20 mouse cellular contexts compared by ENCODE assay signal in the genomic region with DNA sequence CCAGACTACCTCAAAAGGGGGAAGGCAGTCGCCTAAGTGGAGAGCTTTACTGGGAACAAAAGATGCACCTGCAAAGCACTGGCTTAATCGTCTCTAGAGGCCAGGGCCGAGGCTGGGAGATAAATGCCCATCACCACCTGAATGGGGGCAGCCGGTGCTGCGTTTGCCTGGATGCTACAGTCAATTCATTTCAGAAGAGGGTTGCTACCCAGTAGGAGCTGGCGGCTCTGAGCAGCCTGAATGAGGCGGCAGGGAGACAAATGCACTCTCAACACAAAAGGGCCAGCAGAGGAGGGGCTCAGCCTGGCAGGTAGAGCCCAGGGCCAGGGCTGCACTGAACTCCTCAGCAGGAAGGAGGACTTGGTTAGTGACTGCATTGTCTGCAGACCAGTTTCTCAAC.
DNase-seq lines count a peak whose midpoint lies in the region; ATAC-seq and TF ChIP-seq lines count a peak whose summit lies in the region.
"Had no signal": no experiment of that assay in that cellular context is flagged by ENCODE, and none has a peak within 500 bp of the region (broad histone marks: within the 10 kb centered on the region; RNA-seq: fewer than 3 reads in every experiment).

No protein-coding gene starts in this region.

- no peaks in the 10 kb centered on the region for H3K36me3 ChIP-seq in hindbrain, embryonic 13.5 days
- no peaks in the 10 kb centered on the region for H3K36me3 ChIP-seq in hindbrain, embryonic 11.5 days (ENCODE audit: control insufficient read depth, insufficient read depth, low read length)
- H3K36me3 ChIP-seq in ES-E14 (ENCODE audit: control insufficient read depth, insufficient read depth, low read length, poor library complexity, severe bottlenecking) = no peaks in the 10 kb centered on the region
- no peaks in the 10 kb centered on the region for H3K36me3 ChIP-seq in forebrain, embryonic 13.5 days (ENCODE audit: poor library complexity, severe bottlenecking)
- H3K36me3 ChIP-seq in midbrain, embryonic 13.5 days = no peaks in the 10 kb centered on the region
- no peaks in the 10 kb centered on the region for H3K36me3 ChIP-seq in heart, embryonic 11.5 days (ENCODE audit: control insufficient read depth, insufficient read depth, low read length)
- H3K36me3 ChIP-seq: liver, embryonic 13.5 days had no signal

- no peak overlapping the region for H3K4me2 ChIP-seq in hindbrain, embryonic 13.5 days
- H3K4me2 ChIP-seq in hindbrain, embryonic 11.5 days (replicated peaks; ENCODE audit: low read depth, low read length) = no peak overlapping the region
- H3K4me2 ChIP-seq in forebrain, embryonic 13.5 days = no peak overlapping the region
- no peak overlapping the region for H3K4me2 ChIP-seq in midbrain, embryonic 13.5 days (replicated peaks)
- H3K4me2 ChIP-seq in heart, embryonic 11.5 days = no peak overlapping the region
- H3K4me2 ChIP-seq: heart, embryonic 13.5 days; kidney, embryonic 15.5 days; limb, embryonic 13.5 days; liver, embryonic 13.5 days; lung, embryonic 14.5 days had no signal

- in situ Hi-C loops in ES-E14 (cut with MboI; ENCODE audit: low sequenced_read_pairs in 2 of 2, unreplicated experiment in 2 of 2) = no loop called here

- H3K4me1 ChIP-seq in hindbrain, embryonic 13.5 days (replicated peaks) = peaks cover 18% of the 10 kb centered on the region; the same call in 1 of the 2 replicates
- H3K4me1 ChIP-seq in hindbrain, embryonic 11.5 days (replicated peaks; ENCODE audit: control insufficient read depth, insufficient read depth, low read length) = no peaks in the 10 kb centered on the region
- peaks cover 0 to 3% of the 10 kb centered on the region in 2 experiments; a peak in 2 of 4 replicates for H3K4me1 ChIP-seq in ES-E14 (ENCODE audit: control insufficient read depth in 2 of 2, insufficient read depth in 2 of 2, low read length in 2 of 2, poor library complexity in 1 of 2)
- H3K4me1 ChIP-seq in forebrain, embryonic 13.5 days = peaks cover 9% of the 10 kb centered on the region; the same call in 1 of the 2 replicates
- peaks cover 8% of the 10 kb centered on the region for H3K4me1 ChIP-seq in midbrain, embryonic 13.5 days (replicated peaks)
- no peaks in the 10 kb centered on the region; the same call in 1 of the 2 replicates for H3K4me1 ChIP-seq in heart, embryonic 11.5 days (ENCODE audit: control insufficient read depth, insufficient read depth, low read length)
- H3K4me1 ChIP-seq: heart, embryonic 13.5 days; kidney, embryonic 15.5 days; liver, embryonic 13.5 days had no signal

- no peak for DNase-seq in hindbrain, embryonic 11.5 days (ENCODE audit: low spot score)
- peak; percentile 52 for DNase-seq in ES-E14 (ENCODE audit: low read depth, low spot score)
- no peak for DNase-seq in right cerebral cortex, postnatal 25 days
- no peak for DNase-seq in layer of hippocampus, postnatal 25 days (ENCODE audit: extremely low spot score in 1 of 2, low spot score in 1 of 2)
- DNase-seq: adrenal gland, postnatal 14 days; cerebellum, adult 11-12 months; heart, adult 11 months; kidney, postnatal 4 days; liver, embryonic 13.5 days; lung, embryonic 14.5 days; lung, postnatal 36 days had no signal

- H3K9me3 ChIP-seq in hindbrain, embryonic 13.5 days = no peaks in the 10 kb centered on the region
- no peaks in the 10 kb centered on the region for H3K9me3 ChIP-seq in hindbrain, embryonic 11.5 days (ENCODE audit: control insufficient read depth, low read length)
- no peaks in the 10 kb centered on the region for H3K9me3 ChIP-seq in ES-E14 (ENCODE audit: control insufficient read depth, insufficient read depth, low read depth, low read length)
- no peaks in the 10 kb centered on the region for H3K9me3 ChIP-seq in forebrain, embryonic 13.5 days (replicated peaks)
- H3K9me3 ChIP-seq in midbrain, embryonic 13.5 days = no peaks in the 10 kb centered on the region
- H3K9me3 ChIP-seq in heart, embryonic 11.5 days (replicated peaks; ENCODE audit: control insufficient read depth, low read length) = no peaks in the 10 kb centered on the region
- H3K9me3 ChIP-seq: heart, embryonic 13.5 days; kidney, embryonic 15.5 days; limb, embryonic 13.5 days; liver, embryonic 13.5 days had no signal

- ATAC-seq in hindbrain, embryonic 13.5 days (ENCODE audit: low FRiP score) = no peak
- no peak for ATAC-seq in hindbrain, embryonic 11.5 days (ENCODE audit: low FRiP score)
- ATAC-seq in forebrain, embryonic 13.5 days = peak; percentile 55; the same call in 1 of the 2 replicates
- ATAC-seq in midbrain, embryonic 13.5 days = peak; percentile 82
- ATAC-seq in heart, embryonic 11.5 days (replicated peaks; ENCODE audit: insufficient number of reproducible peaks, low FRiP score, low TSS enrichment) = no peak
- ATAC-seq: activated CD4-positive, CD25-positive, alpha-beta regulatory T cell, adult 4 months had no signal

- H3K27me3 ChIP-seq in hindbrain, embryonic 13.5 days = no peaks in the 10 kb centered on the region
- no peaks in the 10 kb centered on the region for H3K27me3 ChIP-seq in hindbrain, embryonic 11.5 days (ENCODE audit: control insufficient read depth, insufficient read depth, low read length)
- no peaks in the 10 kb centered on the region for H3K27me3 ChIP-seq in forebrain, embryonic 13.5 days
- H3K27me3 ChIP-seq in midbrain, embryonic 13.5 days = no peaks in the 10 kb centered on the region
- no peaks in the 10 kb centered on the region for H3K27me3 ChIP-seq in heart, embryonic 11.5 days (ENCODE audit: control insufficient read depth, insufficient read depth, low read length)
- H3K27me3 ChIP-seq: CH12.LX; heart, embryonic 13.5 days; kidney, embryonic 15.5 days; limb, embryonic 13.5 days; liver, embryonic 13.5 days had no signal

- H3K4me3 ChIP-seq in hindbrain, embryonic 13.5 days = no peak overlapping the region
- no peak overlapping the region for H3K4me3 ChIP-seq in hindbrain, embryonic 11.5 days (ENCODE audit: low read depth, low read length)
- no peak overlapping the region for H3K4me3 ChIP-seq in ES-E14 (ENCODE audit: insufficient read depth in 1 of 2, low read depth in 1 of 2, low read length in 2 of 2, poor library complexity in 1 of 2, severe bottlenecking in 1 of 2)
- H3K4me3 ChIP-seq in forebrain, embryonic 13.5 days = no peak overlapping the region
- no peak overlapping the region for H3K4me3 ChIP-seq in midbrain, embryonic 13.5 days (replicated peaks)
- H3K4me3 ChIP-seq in heart, embryonic 11.5 days (ENCODE audit: low read depth, low read length) = no peak overlapping the region
- H3K4me3 ChIP-seq: heart, embryonic 13.5 days; kidney, embryonic 15.5 days; limb, embryonic 13.5 days; liver, embryonic 13.5 days had no signal

- WGBS in hindbrain, embryonic 13.5 days = 8% methylated on average over 7 of the region's 7 CpGs
- 17% methylated on average over 7 of the region's 7 CpGs for WGBS in hindbrain, embryonic 11.5 days
- 0% methylated on average over 7 of the region's 7 CpGs for WGBS in forebrain, embryonic 13.5 days
- WGBS in midbrain, embryonic 13.5 days = 3% methylated on average over 7 of the region's 7 CpGs
- WGBS in heart, embryonic 11.5 days (ENCODE audit: insufficient replicate concordance) = 31% methylated on average over 7 of the region's 7 CpGs

- H3K27ac ChIP-seq in hindbrain, embryonic 13.5 days = peak overlapping the region; percentile 14
- no peak overlapping the region for H3K27ac ChIP-seq in hindbrain, embryonic 11.5 days (ENCODE audit: low read depth, low read length)
- no peak overlapping the region for H3K27ac ChIP-seq in ES-E14 (ENCODE audit: insufficient read depth, low read depth, low read length, poor library complexity, severe bottlenecking)
- no peak overlapping the region for H3K27ac ChIP-seq in forebrain, embryonic 13.5 days
- no peak overlapping the region for H3K27ac ChIP-seq in midbrain, embryonic 13.5 days
- H3K27ac ChIP-seq in heart, embryonic 11.5 days (ENCODE audit: low read depth, low read length) = no peak overlapping the region
- H3K27ac ChIP-seq: heart, embryonic 13.5 days; kidney, embryonic 15.5 days; limb, embryonic 13.5 days; liver, embryonic 13.5 days had no signal

- no peak overlapping the region for H3K9ac ChIP-seq in hindbrain, embryonic 13.5 days
- no peak overlapping the region for H3K9ac ChIP-seq in hindbrain, embryonic 11.5 days (ENCODE audit: low read depth, low read length)
- no peak overlapping the region for H3K9ac ChIP-seq in ES-E14 (ENCODE audit: insufficient read depth, low read depth, low read length, poor library complexity, severe bottlenecking)
- H3K9ac ChIP-seq in forebrain, embryonic 13.5 days = no peak overlapping the region
- no peak overlapping the region for H3K9ac ChIP-seq in midbrain, embryonic 13.5 days (replicated peaks)
- no peak overlapping the region for H3K9ac ChIP-seq in heart, embryonic 11.5 days (ENCODE audit: low read depth, low read length)
- H3K9ac ChIP-seq: heart, embryonic 13.5 days; kidney, embryonic 15.5 days; limb, embryonic 13.5 days; liver, embryonic 13.5 days; lung, embryonic 14.5 days had no signal

TF ChIP-seq in ES-E14, 5 proteins besides CTCF, POLR2A, EP300 and RAD21:
- TF ChIP-seq HCFC1 (IDR thresholded peaks at IDR 0.05; ENCODE audit: borderline replicate concordance, insufficient read depth, low read length) (no peak), ZNF384 (IDR thresholded peaks at IDR 0.05; ENCODE audit: low read depth, low read length) (no peak), MAFK (IDR thresholded peaks at IDR 0.05; ENCODE audit: insufficient read depth, low read depth, low read length) (no peak), ZC3H11A (IDR thresholded peaks at IDR 0.05; ENCODE audit: borderline replicate concordance, low read depth, low read length) (no peak), CHD2 (IDR thresholded peaks at IDR 0.05; ENCODE audit: low read depth, low read length) (no peak)

Comparison
In these comparisons a context has a peak if more than half of its experiments do, and no peak if none do; other contexts are left out.
1. ATAC-seq: peak in forebrain, embryonic 13.5 days (single experiment) and midbrain, embryonic 13.5 days (single experiment); none in hindbrain, embryonic 13.5 days (single experiment), hindbrain, embryonic 11.5 days (single experiment) and heart, embryonic 11.5 days (single experiment).